Mouse (Mus musculus) heart, postnatal 0 days (tissue): ENCODE results near the gene a. TPM values are rescaled to one million over a fixed set of nuclear protein-coding genes. Genes with fewer than 3 reads are reported as not detected.
"Not testable (repeated sequence)": the region's sequence is repeated elsewhere in the genome, so short reads cannot be mapped to it uniquely, and the experiment has no call there.

Source experiments
- ATAC-seq: fragments of 200-750 bp; cut with Nextera tagmentation; 2 replicates; pipeline ENCODE4 v1.8.0; 2017; ENCODE audit warnings: low read depth, moderate number of reproducible peaks, moderate library complexity; ENCODE audit not compliant: insufficient read depth
- DNase-seq: peaks from one replicate; pipeline ENCODE4 v3.0.0-alpha.2; 2016; ENCODE audit warnings: low spot score
- H3K27ac ChIP-seq: fragments of 300-500 bp; sonication (generic); 2 replicates; pipeline ENCODE4 v1.5.1; 2014; ENCODE audit warnings: low read depth, mild to moderate bottlenecking
- H3K27me3 ChIP-seq: fragments of 300-500 bp; sonication (generic); 2 replicates; pipeline ENCODE4 v1.6.1; 2014; ENCODE audit warnings: low read length, mixed read lengths; ENCODE audit not compliant: control insufficient read depth, insufficient read depth
- H3K36me3 ChIP-seq: fragments of 300-500 bp; sonication (generic); replicated peaks from 2 replicates; pipeline ENCODE4 v1.6.1; 2014; ENCODE audit warnings: low read length, mixed read lengths; ENCODE audit not compliant: control insufficient read depth, insufficient read depth
- H3K4me1 ChIP-seq: fragments of 300-500 bp; sonication (generic); 2 replicates; pipeline ENCODE4 v1.6.1; 2014; ENCODE audit warnings: antibody characterized with exemption; ENCODE audit not compliant: control insufficient read depth, insufficient read depth
- H3K4me2 ChIP-seq: fragments of 300-500 bp; sonication (generic); 2 replicates; pipeline ENCODE4 v1.6.1; 2014; ENCODE audit warnings: low read depth, mild to moderate bottlenecking, low read length, moderate library complexity
- H3K4me3 ChIP-seq: fragments of 300-500 bp; sonication (generic); 2 replicates; pipeline ENCODE4 v1.5.1; 2014; ENCODE audit warnings: low read depth, low read length
- H3K9ac ChIP-seq: fragments of 300-500 bp; sonication (generic); replicated peaks from 2 replicates; pipeline ENCODE4 v1.6.1; 2014; ENCODE audit warnings: low read depth, low read length, mixed read lengths
- H3K9me3 ChIP-seq: fragments of 300-500 bp; sonication (generic); replicated peaks from 2 replicates; pipeline ENCODE4 v1.6.1; 2016; ENCODE audit warnings: low read length; ENCODE audit not compliant: control insufficient read depth
- CTCF ChIP-seq: IDR thresholded peaks from 2 replicates; pipeline ENCODE4 v1.5.1; 2016; ENCODE audit warnings: antibody characterized with exemption, control low read depth, low read depth
- EP300 ChIP-seq: IDR thresholded peaks from 2 replicates; pipeline ENCODE4 v1.6.1; 2016; ENCODE audit warnings: antibody characterized with exemption, low read depth
- WGBS: fragments of 180-500 bp; shearing (Covaris S2); extraction: QIAGEN DNeasy Blood & Tissue Kit; methylation state at CpG from one replicate; pipeline ENCODE4 v1.1.7; 2014; 5-methylcytosine and 5-hydroxymethylcytosine counted together
- polyA plus RNA-seq: library from polyadenylated mRNA; unstranded; fragments of >200 nt; fragmentation: Nextera tagmentation; extraction: Ambion mirVana; gene quantifications from 2 replicates; pipeline ENCODE4 v1.2.1, GENCODE M21; 2015
- total RNA-seq: library from RNA; depleted of rRNA; stranded (reverse); fragments of >200 nt; gene quantifications from 2 replicates; pipeline ENCODE4 v1.2.3, GENCODE M21; 2014; ENCODE audit warnings: low replicate concordance

a gene
- total and polyA plus RNA-seq, 2 experiments from 2014 or later, result not detected

GRCm38 (mm10) chr2:155047452-155048178, 256.4 kb downstream of the a start:
- Histone ChIP-seq H3K9me3 (no peaks in the 10 kb centered on the region), H3K36me3 (no peaks in the 10 kb centered on the region), H3K27me3 (no peaks in the 10 kb centered on the region), H3K27ac (no peak overlapping the region), H3K4me1 (peaks cover 17% of the 10 kb centered on the region; the same call in 1 of the 2 replicates), H3K4me3 (no peak overlapping the region), H3K4me2 (no peak overlapping the region), H3K9ac (no peak overlapping the region)
- DNase-seq (no peak), ATAC-seq (no peak)
- TF ChIP-seq EP300 (no peak), CTCF (no peak)
- 58% methylated on average over 7 of the region's 7 CpGs for WGBS

GRCm38 (mm10) chr2:155050108-155050503, 258.9 kb downstream of the a start:
- WGBS, result 17% methylated on average over 5 of the region's 5 CpGs
- TF ChIP-seq EP300 (no peak), CTCF (no peak)
- ATAC-seq, result peak; percentile 25; the same call in 1 of the 2 replicates
- peak overlapping the region; percentile 60 for H3K4me3 ChIP-seq
- no peaks in the 10 kb centered on the region for H3K27me3 ChIP-seq
- peak overlapping the region; percentile 93 for H3K4me2 ChIP-seq
- no peaks in the 10 kb centered on the region for H3K9me3 ChIP-seq
- H3K27ac ChIP-seq, result peak overlapping the region; percentile 79
- H3K4me1 ChIP-seq, result peaks cover 17% of the 10 kb centered on the region; the same call in 1 of the 2 replicates
- DNase-seq, result no peak
- H3K9ac ChIP-seq, result peak overlapping the region; percentile 51
- no peaks in the 10 kb centered on the region for H3K36me3 ChIP-seq

- peak; percentile 92 for ATAC-seq
- H3K4me3 ChIP-seq, result peak overlapping the region; percentile 60
- no peak for TF ChIP-seq CTCF
- no peak for TF ChIP-seq EP300
- WGBS, result under 1% methylated on average over 45 of the region's 45 CpGs
- peak; percentile 93 for DNase-seq
- H3K9ac ChIP-seq, result peak overlapping the region; percentile 51
- H3K36me3 ChIP-seq, result no peaks in the 10 kb centered on the region
- H3K4me1 ChIP-seq, result peaks cover 17% of the 10 kb centered on the region; the same call in 1 of the 2 replicates
- H3K9me3 ChIP-seq, result no peaks in the 10 kb centered on the region
- peak overlapping the region; percentile 79 for H3K27ac ChIP-seq
- H3K4me2 ChIP-seq, result peak overlapping the region; percentile 93
- no peaks in the 10 kb centered on the region for H3K27me3 ChIP-seq
Observed at GRCm38 (mm10) chr2:155050504-155051236, 259.5 kb downstream of the a start.

- WGBS, result 19% methylated on average over 9 of the region's 9 CpGs
- peaks cover 17% of the 10 kb centered on the region; the same call in 1 of the 2 replicates for H3K4me1 ChIP-seq
- TF ChIP-seq EP300 (no peak), CTCF (no peak)
- ATAC-seq, result no peak
- H3K27me3 ChIP-seq, result no peaks in the 10 kb centered on the region
- H3K27ac ChIP-seq, result peak overlapping the region; percentile 67
- peak overlapping the region; percentile 60 for H3K4me3 ChIP-seq
- peak overlapping the region; percentile 93 for H3K4me2 ChIP-seq
- H3K36me3 ChIP-seq, result no peaks in the 10 kb centered on the region
- peak overlapping the region; percentile 51 for H3K9ac ChIP-seq
- H3K9me3 ChIP-seq, result no peaks in the 10 kb centered on the region
- DNase-seq, result no peak
Observed at GRCm38 (mm10) chr2:155051622-155052351, 260.6 kb downstream of the a start.

GRCm38 (mm10) chr2:155052681-155053080, 261.5 kb downstream of the a start:
- no peak overlapping the region for H3K4me3 ChIP-seq
- H3K4me2 ChIP-seq, result no peak overlapping the region
- 58% methylated on average over 2 of the region's 2 CpGs for WGBS
- TF ChIP-seq EP300, result peak; percentile 81
- no peak for TF ChIP-seq CTCF
- peak; percentile 7; the same call in 1 of the 2 replicates for ATAC-seq
- H3K36me3 ChIP-seq, result no peaks in the 10 kb centered on the region
- peaks cover 17% of the 10 kb centered on the region; the same call in 1 of the 2 replicates for H3K4me1 ChIP-seq
- no peaks in the 10 kb centered on the region for H3K9me3 ChIP-seq
- H3K27ac ChIP-seq, result no peak overlapping the region
- DNase-seq, result peak; percentile 17
- no peak overlapping the region for H3K9ac ChIP-seq
- H3K27me3 ChIP-seq, result no peaks in the 10 kb centered on the region

GRCm38 (mm10) chr2:155053512-155053911, 262.3 kb downstream of the a start:
- WGBS, result 83% methylated on average over 7 of the region's 8 CpGs
- not testable (repeated sequence) for H3K27me3 ChIP-seq, ATAC-seq, H3K4me2 ChIP-seq, H3K36me3 ChIP-seq, H3K9ac ChIP-seq, H3K27ac ChIP-seq, H3K4me3 ChIP-seq, DNase-seq, H3K9me3 ChIP-seq
- H3K4me1 ChIP-seq, result peaks cover 17% of the 10 kb centered on the region; the same call in 1 of the 2 replicates
